Mouse (Mus musculus) thymus, adult 2 months (tissue): Measurements from ENCODE around the gene Mrps11.

Experiments used
- CTCF ChIP-seq: fragments of 200-500 bp; IDR thresholded peaks from 2 replicates; pipeline ENCODE4 v1.5.1; 2012; ENCODE audit warnings: mild to moderate bottlenecking, control low read depth, low read length, moderate library complexity, borderline replicate concordance; ENCODE audit not compliant: control insufficient read depth, poor library complexity, insufficient read depth; ENCODE audit errors: extremely low read depth
- POLR2A ChIP-seq: fragments of 200-500 bp; IDR thresholded peaks from 2 replicates; pipeline ENCODE4 v1.6.1; 2012; ENCODE audit warnings: mild to moderate bottlenecking, low read length, control low read depth, moderate library complexity; ENCODE audit not compliant: control insufficient read depth, poor library complexity, insufficient read depth; ENCODE audit errors: extremely low read depth

GRCm38 (mm10) chr7:78803841-78804240 is 20.9 kb downstream of the Mrps11 start:
- no peak for TF ChIP-seq CTCF
- TF ChIP-seq POLR2A: no peak
